Mouse (Mus musculus): ENCODE results near the gene Mrps21. TPM values are rescaled to one million over a fixed set of nuclear protein-coding genes. Genes with fewer than 3 reads are reported as not detected.
A peak's percentile ranks its signal among the peaks of the same experiment; 100 is the strongest.
"Not testable (repeated sequence)": the region's sequence is repeated elsewhere in the genome, so short reads cannot be mapped to it uniquely, and the experiment has no call there.

Gene Mrps21
- polyA plus RNA-seq, 1 experiment from 2014 or later: 434 TPM

DNA sequence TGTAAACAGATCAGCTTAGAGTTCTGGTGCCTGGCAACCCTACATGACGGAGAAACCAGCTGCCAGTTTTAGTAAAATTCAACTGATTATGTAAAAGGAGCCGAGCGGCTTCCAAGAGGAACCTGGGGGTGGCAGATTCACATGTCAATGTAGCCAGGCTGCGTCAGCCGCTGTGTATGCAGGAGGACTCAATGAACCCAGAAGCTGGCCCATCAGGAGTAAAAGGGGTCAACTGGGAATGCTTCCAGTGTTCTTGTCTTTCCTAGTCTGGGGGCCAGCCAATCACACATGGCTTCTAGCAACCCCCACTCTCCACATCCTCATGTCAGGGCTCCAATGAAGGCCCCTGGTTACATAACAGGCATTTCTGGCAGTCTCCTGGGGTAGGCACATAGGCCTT, 6.3 kb downstream of the Mrps21 start:
- Histone ChIP-seq H3K4me1 (replicated peaks) (no peaks in the 10 kb centered on the region), H3K27me3 (no peaks in the 10 kb centered on the region), H3K4me2 (no peak overlapping the region), H3K9me3 (replicated peaks) (no peaks in the 10 kb centered on the region), H3K4me3 (no peak overlapping the region), H3K27ac (no peak overlapping the region), H3K9ac (no peak overlapping the region), H3K36me3 (peaks cover 35% of the 10 kb centered on the region; the same call in 1 of the 2 replicates)
- WGBS: 83% methylated on average over 5 of the region's 5 CpGs
- no peak for ATAC-seq (replicated peaks; ENCODE audit: insufficient number of reproducible peaks, insufficient read depth, low FRiP score, low read depth)

DNA sequence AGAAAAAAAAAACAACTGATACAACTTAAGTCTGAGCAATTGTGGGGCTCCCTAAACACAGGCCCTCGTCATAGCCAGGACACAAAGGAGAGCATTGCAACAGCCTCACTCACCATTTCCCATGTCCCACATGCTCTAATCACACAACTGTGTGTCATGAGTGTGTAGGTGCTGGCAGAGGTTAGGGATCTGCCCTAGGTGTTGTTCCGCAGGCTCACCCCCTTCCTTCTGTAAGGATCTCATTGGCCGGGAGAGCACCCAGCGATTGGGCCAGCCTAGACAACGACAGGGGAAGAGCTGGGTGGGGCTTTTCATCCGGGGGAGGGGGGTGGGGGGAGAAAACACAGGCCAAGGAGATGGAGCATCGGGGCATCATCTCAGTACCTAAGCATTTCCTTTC, 7.7 kb downstream of the Mrps21 start:
- no peaks in the 10 kb centered on the region for H3K4me1 ChIP-seq (replicated peaks)
- WGBS: 70% methylated on average over 7 of the region's 7 CpGs
- no peak overlapping the region for H3K4me2 ChIP-seq
- no peak for ATAC-seq (replicated peaks; ENCODE audit: insufficient number of reproducible peaks, insufficient read depth, low FRiP score, low read depth)
- no peaks in the 10 kb centered on the region for H3K27me3 ChIP-seq
- H3K4me3 ChIP-seq: no peak overlapping the region
- no peak overlapping the region for H3K27ac ChIP-seq
- H3K36me3 ChIP-seq: peaks cover 21% of the 10 kb centered on the region; the same call in 1 of the 2 replicates
- no peak overlapping the region for H3K9ac ChIP-seq
- H3K9me3 ChIP-seq (replicated peaks): no peaks in the 10 kb centered on the region

DNA sequence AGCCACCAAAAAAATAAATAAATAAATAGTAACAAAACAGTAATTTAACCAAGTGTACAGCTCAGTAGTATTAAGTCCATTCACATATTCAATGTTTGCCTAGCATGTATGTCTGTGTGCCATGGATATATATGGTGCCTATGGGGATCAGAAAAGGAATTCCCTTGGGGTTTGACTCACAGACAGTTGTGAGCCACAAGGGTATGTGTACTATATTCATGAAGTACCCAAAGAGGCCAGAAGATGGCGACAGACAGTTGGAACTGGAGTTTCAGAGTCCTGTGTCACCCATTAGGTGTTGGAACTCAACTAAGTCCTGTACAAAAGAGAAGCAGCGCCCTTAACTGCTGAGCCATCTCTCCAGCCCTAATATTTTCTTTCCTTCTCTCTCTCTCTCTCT, 9.5 kb downstream of the Mrps21 start:
- Histone ChIP-seq H3K4me2 (no peak overlapping the region), H3K4me1 (replicated peaks) (no peaks in the 10 kb centered on the region; the same call in 1 of the 2 replicates), H3K27me3 (no peaks in the 10 kb centered on the region), H3K36me3 (peaks cover 18% of the 10 kb centered on the region; the same call in 1 of the 2 replicates), H3K9me3 (replicated peaks) (no peaks in the 10 kb centered on the region), H3K27ac (no peak overlapping the region), H3K9ac (no peak overlapping the region), H3K4me3 (no peak overlapping the region)
- ATAC-seq (replicated peaks; ENCODE audit: insufficient number of reproducible peaks, insufficient read depth, low FRiP score, low read depth): no peak
- 39% methylated on average over 2 of the region's 2 CpGs for WGBS

DNA sequence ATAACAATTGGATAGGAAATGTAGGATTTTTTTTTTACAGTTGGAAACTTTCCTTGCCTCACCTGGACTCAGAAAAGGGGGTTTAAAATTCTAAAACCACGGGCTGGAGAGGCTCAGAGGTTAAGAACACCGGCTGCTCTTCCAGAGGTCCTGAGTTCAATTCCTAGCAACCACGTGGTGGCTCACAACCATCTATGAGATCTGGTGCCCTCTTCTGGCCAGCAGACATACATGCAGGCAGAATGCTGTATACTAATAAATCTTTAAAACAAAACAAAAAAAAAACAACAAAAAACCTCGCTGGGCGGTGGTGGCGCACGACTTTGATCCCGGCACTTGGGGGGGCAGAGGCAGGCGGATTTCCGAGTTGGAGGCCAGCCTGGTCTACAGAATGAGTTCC, 10.1 kb downstream of the Mrps21 start:
- peaks cover 18% of the 10 kb centered on the region; the same call in 1 of the 2 replicates for H3K36me3 ChIP-seq
- H3K27ac ChIP-seq: no peak overlapping the region
- H3K4me2 ChIP-seq: no peak overlapping the region
- H3K27me3 ChIP-seq: no peaks in the 10 kb centered on the region
- no peak overlapping the region for H3K9ac ChIP-seq
- ATAC-seq (replicated peaks; ENCODE audit: insufficient number of reproducible peaks, insufficient read depth, low FRiP score, low read depth): no peak
- no peak overlapping the region for H3K4me3 ChIP-seq
- H3K4me1 ChIP-seq (replicated peaks): peaks cover 3% of the 10 kb centered on the region; the same call in 1 of the 2 replicates
- WGBS: 71% methylated on average over 10 of the region's 10 CpGs
- no peaks in the 10 kb centered on the region for H3K9me3 ChIP-seq (replicated peaks)

DNA sequence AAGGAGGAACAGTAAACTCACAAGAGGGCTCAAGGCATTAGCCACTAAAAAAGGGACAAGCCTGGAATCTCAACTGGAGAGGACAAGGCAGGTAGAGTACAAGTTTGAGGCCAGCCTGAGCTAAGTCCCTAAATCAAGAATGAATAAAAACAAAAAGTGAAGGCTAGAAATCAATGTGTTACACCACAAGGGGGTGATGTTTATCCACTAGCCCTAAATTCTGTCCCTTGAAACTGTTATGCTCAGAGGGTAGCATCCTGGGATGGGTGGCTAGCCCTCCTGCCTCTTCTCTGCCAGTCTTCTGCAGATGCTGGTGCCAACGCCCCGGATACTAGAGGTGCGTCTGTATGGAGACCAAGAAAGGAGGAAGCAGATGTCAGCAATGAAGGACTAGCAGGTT, 11.0 kb downstream of the Mrps21 start:
- Histone ChIP-seq H3K27me3 (no peaks in the 10 kb centered on the region), H3K4me3 (no peak overlapping the region), H3K9me3 (replicated peaks) (no peaks in the 10 kb centered on the region), H3K9ac (no peak overlapping the region), H3K36me3 (peaks cover 15% of the 10 kb centered on the region; the same call in 1 of the 2 replicates), H3K4me1 (replicated peaks) (peaks cover 6% of the 10 kb centered on the region; the same call in 1 of the 2 replicates), H3K4me2 (no peak overlapping the region), H3K27ac (no peak overlapping the region)
- 75% methylated on average over 3 of the region's 3 CpGs for WGBS
- ATAC-seq (replicated peaks; ENCODE audit: insufficient number of reproducible peaks, insufficient read depth, low FRiP score, low read depth): no peak

DNA sequence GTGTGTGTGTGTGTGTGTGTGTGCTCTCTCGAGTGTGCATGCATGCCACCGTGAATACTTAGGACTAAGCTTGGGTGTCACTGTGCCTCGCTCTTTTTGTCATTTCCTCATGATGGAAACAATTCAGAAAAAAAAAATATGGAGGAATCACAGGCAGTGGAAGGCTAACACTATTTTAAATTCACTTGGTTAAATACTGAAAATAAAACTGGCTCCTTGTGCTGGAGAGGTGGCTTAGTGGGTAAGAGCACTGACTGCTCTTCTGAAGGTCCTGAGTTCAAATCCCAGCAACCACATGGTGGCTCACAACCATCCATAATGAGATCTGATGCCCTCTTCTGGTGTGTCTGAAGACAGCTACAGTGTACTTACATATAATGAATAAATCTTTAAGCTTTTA, 13.0 kb downstream of the Mrps21 start:
- peaks cover 13% of the 10 kb centered on the region for H3K4me1 ChIP-seq (replicated peaks)
- not testable (repeated sequence) for H3K9ac ChIP-seq; H3K4me2 ChIP-seq; H3K36me3 ChIP-seq; H3K27me3 ChIP-seq; H3K4me3 ChIP-seq; H3K9me3 ChIP-seq (replicated peaks); ATAC-seq (replicated peaks; ENCODE audit: insufficient number of reproducible peaks, insufficient read depth, low FRiP score, low read depth); H3K27ac ChIP-seq
- WGBS: 85% methylated on average over 3 of the region's 3 CpGs

DNA sequence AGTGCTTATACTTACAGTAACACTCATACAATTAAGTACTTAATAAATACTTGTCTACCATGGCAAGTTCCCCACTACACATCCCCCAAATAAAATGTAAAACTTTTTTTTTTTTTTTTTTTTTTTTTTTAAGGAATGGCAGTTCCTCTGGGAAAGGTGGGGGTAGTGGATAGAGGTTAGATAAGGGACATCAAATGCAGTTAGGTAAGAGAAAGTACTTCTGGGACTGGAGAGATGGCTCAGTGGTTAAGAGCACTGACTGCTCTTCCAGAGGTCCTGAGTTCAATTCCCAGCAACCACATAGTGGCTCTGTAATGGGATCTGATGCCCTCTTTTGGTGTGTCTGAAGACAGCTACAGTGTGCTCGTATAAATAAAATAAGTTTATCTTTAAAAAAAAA, 14.3 kb downstream of the Mrps21 start:
- WGBS: 90% methylated on average over 1 of the region's 1 CpGs
- not testable (repeated sequence) for ATAC-seq (replicated peaks; ENCODE audit: insufficient number of reproducible peaks, insufficient read depth, low FRiP score, low read depth)
- H3K36me3 ChIP-seq: peaks cover 14% of the 10 kb centered on the region

DNA sequence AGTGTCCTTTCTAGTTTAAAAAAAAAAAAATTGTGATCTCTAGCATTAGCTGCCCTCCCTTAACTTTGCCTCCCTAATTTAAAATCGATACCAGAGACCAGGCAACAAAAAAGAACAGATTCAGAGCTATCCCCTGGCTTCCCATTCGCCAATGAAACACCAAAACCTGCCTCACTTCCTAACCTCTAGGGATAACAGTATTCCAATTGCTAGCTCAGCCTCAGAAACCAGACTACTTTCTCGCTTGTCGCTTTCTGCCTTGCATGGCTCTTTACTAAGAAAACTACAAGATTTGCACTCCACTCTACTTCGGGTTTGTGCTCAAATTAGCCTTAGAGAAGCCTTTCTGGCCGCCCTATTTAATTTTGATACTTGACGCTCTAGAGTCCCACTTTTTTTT, 15.2 kb downstream of the Mrps21 start:
- Histone ChIP-seq H3K4me2 (peak overlapping the region; percentile 78), H3K9ac (peak overlapping the region; percentile 93), H3K36me3 (peaks cover 21% of the 10 kb centered on the region), H3K4me3 (peak overlapping the region; percentile 82), H3K4me1 (replicated peaks) (peaks cover 13% of the 10 kb centered on the region), H3K9me3 (replicated peaks) (no peaks in the 10 kb centered on the region), H3K27me3 (no peaks in the 10 kb centered on the region), H3K27ac (peak overlapping the region; percentile 79)
- 21% methylated on average over 7 of the region's 7 CpGs for WGBS
- ATAC-seq (replicated peaks; ENCODE audit: insufficient number of reproducible peaks, insufficient read depth, low FRiP score, low read depth): no peak; the same call in 1 of the 2 replicates

More for the DNA sequence above, 14.3 kb downstream of the Mrps21 start:
- H3K4me1 ChIP-seq (replicated peaks): peaks cover 13% of the 10 kb centered on the region
- not testable (repeated sequence) for H3K4me2 ChIP-seq; H3K27ac ChIP-seq; H3K9me3 ChIP-seq (replicated peaks); H3K9ac ChIP-seq; H3K27me3 ChIP-seq; H3K4me3 ChIP-seq

DNA sequence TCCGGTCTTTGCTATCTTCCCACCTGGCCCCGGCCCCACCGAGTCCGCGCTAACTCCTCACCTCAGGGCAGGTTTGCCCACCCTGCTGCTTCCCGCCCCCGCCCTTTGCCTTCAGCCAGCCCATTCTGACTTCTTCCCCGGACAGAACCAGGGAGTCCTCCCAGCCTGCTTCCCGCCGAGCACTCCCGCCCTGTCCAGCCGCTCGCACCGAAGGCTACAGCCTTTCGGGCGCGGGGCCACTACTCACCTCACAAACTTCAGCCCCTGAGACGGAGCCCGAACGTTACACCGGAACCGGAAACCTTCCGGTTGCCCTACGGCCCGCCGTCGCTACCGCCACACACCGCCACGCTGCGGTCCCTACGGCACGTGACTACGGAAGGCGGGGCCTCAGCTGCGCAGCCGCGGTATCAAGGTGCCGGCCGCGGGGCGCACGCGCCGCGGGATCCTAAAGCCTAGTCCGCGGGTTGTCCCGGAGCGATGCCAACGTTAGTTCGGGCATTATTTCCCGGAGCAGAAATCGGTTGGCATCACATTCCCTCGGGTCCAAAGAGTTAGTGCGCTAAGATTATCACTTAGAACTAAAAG, 15.7 kb downstream of the Mrps21 start, which contains the start of gene Prpf3:
TSS of gene Prpf3 (minus strand) at position 384 of the 588 bp plus-strand sequence.
- under 1% methylated on average over 56 of the region's 56 CpGs for WGBS
- Histone ChIP-seq H3K36me3 (peaks cover 25% of the 10 kb centered on the region), H3K27me3 (no peaks in the 10 kb centered on the region), H3K27ac (peak within 1 kb of the TSS; percentile 79), H3K9ac (peak within 1 kb of the TSS; percentile 93), H3K4me3 (peak within 1 kb of the TSS; percentile 82), H3K4me1 (replicated peaks) (peaks cover 18% of the 10 kb centered on the region), H3K9me3 (replicated peaks) (no peaks in the 10 kb centered on the region), H3K4me2 (peak within 1 kb of the TSS; percentile 78)
- peak; percentile 96 for ATAC-seq (replicated peaks; ENCODE audit: insufficient number of reproducible peaks, insufficient read depth, low FRiP score, low read depth)

DNA sequence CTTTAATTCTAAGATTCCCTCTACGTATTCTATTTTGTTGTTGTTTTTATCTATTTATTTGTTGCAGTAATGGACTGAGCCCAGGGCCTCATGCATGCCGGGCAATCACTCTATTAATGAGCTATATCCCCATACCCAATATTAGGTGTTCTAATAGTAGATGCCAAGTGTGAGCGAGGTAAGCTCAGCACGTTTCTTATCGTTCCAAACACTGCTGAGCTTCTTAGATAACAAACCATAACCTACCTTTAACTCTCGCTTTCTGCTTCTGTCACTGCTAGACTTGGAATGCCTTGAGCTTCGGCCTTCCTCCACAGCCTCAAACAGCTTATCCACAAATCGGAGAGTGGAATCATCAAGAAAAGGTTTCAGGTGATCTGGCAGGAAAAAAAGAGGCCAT, 20.0 kb downstream of the Mrps21 start:
- Histone ChIP-seq H3K9ac (no peak overlapping the region), H3K36me3 (peaks cover 64% of the 10 kb centered on the region), H3K4me3 (no peak overlapping the region), H3K4me2 (no peak overlapping the region), H3K27ac (no peak overlapping the region), H3K27me3 (no peaks in the 10 kb centered on the region), H3K9me3 (replicated peaks) (no peaks in the 10 kb centered on the region), H3K4me1 (replicated peaks) (peaks cover 15% of the 10 kb centered on the region)
- WGBS: 84% methylated on average over 8 of the region's 8 CpGs
- no peak for ATAC-seq (replicated peaks; ENCODE audit: insufficient number of reproducible peaks, insufficient read depth, low FRiP score, low read depth)

DNA sequence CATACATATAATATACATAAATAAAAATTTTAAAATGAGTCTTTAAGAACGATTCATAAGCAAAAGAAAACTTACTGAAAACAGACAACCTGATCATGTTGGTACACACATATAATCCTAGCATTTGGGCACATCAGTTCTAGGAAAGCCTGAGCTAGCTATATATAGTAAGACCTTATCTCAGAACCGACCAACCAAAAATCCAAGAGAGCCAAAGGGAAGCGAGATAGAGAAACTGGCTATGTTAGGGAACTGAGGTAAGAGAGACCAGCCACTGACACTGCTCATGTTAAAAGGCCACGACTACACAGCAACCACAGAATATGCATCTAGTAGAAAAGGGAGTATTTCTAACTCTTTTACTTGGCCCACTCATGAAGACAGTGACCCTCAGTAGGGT, 20.7 kb downstream of the Mrps21 start:
- H3K4me2 ChIP-seq: 0 out of 2 replicates have a peak overlapping the region, but pooled peaks have one; percentile 9

More for the DNA sequence above, 20.7 kb downstream of the Mrps21 start:
- H3K27me3 ChIP-seq: no peaks in the 10 kb centered on the region
- no peaks in the 10 kb centered on the region for H3K9me3 ChIP-seq (replicated peaks)
- no peak; the same call in 1 of the 2 replicates for ATAC-seq (replicated peaks; ENCODE audit: insufficient number of reproducible peaks, insufficient read depth, low FRiP score, low read depth)
- H3K9ac ChIP-seq: no peak overlapping the region
- 30% methylated on average over 4 of the region's 4 CpGs for WGBS
- H3K4me3 ChIP-seq: no peak overlapping the region
- H3K4me1 ChIP-seq (replicated peaks): peaks cover 12% of the 10 kb centered on the region
- H3K27ac ChIP-seq: peak overlapping the region; percentile 74
- H3K36me3 ChIP-seq: peaks cover 70% of the 10 kb centered on the region

All from heart, embryonic 15.5 days (tissue).